Mouse (Mus musculus): Measurements from ENCODE around the gene Gstt2.

The Gstt2 gene

GRCm38 (mm10) chr10:75829529-75830274 is 7.5 kb downstream of the Gstt2 start:
- in situ Hi-C loops (cut with MboI, MseI): loop anchor here (5.0 kb wide), 1 partner anchor 62 kb away; no protein-coding TSS in a partner anchor

- in situ Hi-C loops (cut with MboI, MseI): loop anchor here (5.0 kb wide), 1 partner anchor 61 kb away; no protein-coding TSS in a partner anchor
Observed at GRCm38 (mm10) chr10:75828500-75828931, 8.7 kb downstream of the Gstt2 start.

GRCm38 (mm10) chr10:75827668-75828360 is 9.4 kb downstream of the Gstt2 start:
- in situ Hi-C loops (cut with MboI, MseI): loop anchor here (5.0 kb wide), 1 partner anchor 61 kb away; no protein-coding TSS in a partner anchor

- in situ Hi-C loops (cut with MboI, MseI): no loop called here
Observed at GRCm38 (mm10) chr10:75824530-75824929, 12.7 kb downstream of the Gstt2 start.

- in situ Hi-C loops (cut with MboI, MseI): no loop called here
Observed at GRCm38 (mm10) chr10:75823782-75824181, 13.4 kb downstream of the Gstt2 start.

- in situ Hi-C loops (cut with MboI, MseI): no loop called here
Observed at GRCm38 (mm10) chr10:75822443-75822842, 14.8 kb downstream of the Gstt2 start, which contains the start of gene Gstt4. Gstt4 (minus strand) TSS chr10:75822543.

GRCm38 (mm10) chr10:75819882-75820281 is 17.3 kb downstream of the Gstt2 start:
- in situ Hi-C loops (cut with MboI, MseI): no loop called here

- in situ Hi-C loops (cut with MboI, MseI): no loop called here
Observed at GRCm38 (mm10) chr10:75818641-75819040, 18.6 kb downstream of the Gstt2 start.

- in situ Hi-C loops (cut with MboI, MseI): loop anchor here (10.0 kb wide), 1 partner anchor 1951 kb away; the partner anchor contains the start of genes Gm3233 and Gm9736
Observed at GRCm38 (mm10) chr10:75804217-75804616, 33.0 kb downstream of the Gstt2 start.

GRCm38 (mm10) chr10:75798176-75798696 is 39.0 kb downstream of the Gstt2 start, which contains the start of gene Gstt1:
Gstt1 (minus strand) TSS chr10:75798584.
- in situ Hi-C loops (cut with MboI, MseI): no loop called here

GRCm38 (mm10) chr10:75797619-75798175 is 39.5 kb downstream of the Gstt2 start:
- in situ Hi-C loops (cut with MboI, MseI): no loop called here

- in situ Hi-C loops (cut with MboI, MseI): no loop called here
Observed at GRCm38 (mm10) chr10:75796731-75797516, 40.3 kb downstream of the Gstt2 start.

GRCm38 (mm10) chr10:75794880-75795279 is 42.3 kb downstream of the Gstt2 start:
- in situ Hi-C loops (cut with MboI, MseI): no loop called here

GRCm38 (mm10) chr10:75790773-75791172 is 46.5 kb downstream of the Gstt2 start:
- in situ Hi-C loops (cut with MboI, MseI): no loop called here

- in situ Hi-C loops (cut with MboI, MseI): no loop called here
Observed at GRCm38 (mm10) chr10:75789841-75790240, 47.4 kb downstream of the Gstt2 start.

GRCm38 (mm10) chr10:75789081-75789735 is 48.0 kb downstream of the Gstt2 start:
- in situ Hi-C loops (cut with MboI, MseI): no loop called here

GRCm38 (mm10) chr10:75788277-75788676 is 48.9 kb downstream of the Gstt2 start:
- in situ Hi-C loops (cut with MboI, MseI): no loop called here

- in situ Hi-C loops (cut with MboI, MseI): no loop called here
Observed at GRCm38 (mm10) chr10:75785442-75785841, 51.8 kb downstream of the Gstt2 start.
